Mouse (Mus musculus) bone marrow, adult 2 months (tissue): ENCODE measurements around the gene Golt1a. TPM values are rescaled to one million over a fixed set of nuclear protein-coding genes. Genes with fewer than 3 reads are reported as not detected.
"Not testable (repeated sequence)": the region's sequence is repeated elsewhere in the genome, so short reads cannot be mapped to it uniquely, and the experiment has no call there.

Experiments
- H3K27ac ChIP-seq: fragments of 200-500 bp; 2 replicates; pipeline ENCODE4 v1.5.1; 2012; ENCODE audit warnings: low read depth, mild to moderate bottlenecking, control low read depth, inconsistent platforms, low read length; ENCODE audit not compliant: control insufficient read depth, poor library complexity, insufficient read depth
- H3K4me1 ChIP-seq: fragments of 200-500 bp; 2 replicates; pipeline ENCODE4 v1.6.1; 2011; ENCODE audit warnings: low read length; ENCODE audit not compliant: control insufficient read depth, insufficient read depth
- H3K4me3 ChIP-seq: fragments of 200-500 bp; replicated peaks from 2 replicates; pipeline ENCODE3; 2011; ENCODE audit warnings: mild to moderate bottlenecking, low read depth, low read length, control low read depth; ENCODE audit not compliant: control insufficient read depth
- CTCF ChIP-seq: fragments of 200-500 bp; IDR thresholded peaks from 2 replicates; pipeline ENCODE4 v1.5.1; 2011; ENCODE audit warnings: low read length, control low read depth; ENCODE audit not compliant: control insufficient read depth, insufficient read depth
- POLR2A ChIP-seq: fragments of 200-500 bp; IDR thresholded peaks from 2 replicates; pipeline ENCODE4 v1.6.1; 2011; ENCODE audit warnings: low read depth, mild to moderate bottlenecking, control low read depth, low read length, borderline replicate concordance; ENCODE audit not compliant: control insufficient read depth
- whole genome bisulfite sequencing: fragments of 180-500 bp; shearing (Covaris S2); methylation state at CpG from one replicate; pipeline ENCODE4 v1.1.7; 2018; 5-methylcytosine and 5-hydroxymethylcytosine counted together
- polyA plus RNA-seq: library from polyadenylated mRNA; stranded (reverse); fragments of >200 nt; gene quantifications from 2 replicates; pipeline ENCODE4 v1.2.4, GENCODE M21; 2011; ENCODE audit warnings: low replicate concordance; ENCODE audit not compliant: missing spikeins, insufficient read depth, insufficient read length

Gene Golt1a
- polyA plus RNA-seq, 1 experiment, result not detected

DNA sequence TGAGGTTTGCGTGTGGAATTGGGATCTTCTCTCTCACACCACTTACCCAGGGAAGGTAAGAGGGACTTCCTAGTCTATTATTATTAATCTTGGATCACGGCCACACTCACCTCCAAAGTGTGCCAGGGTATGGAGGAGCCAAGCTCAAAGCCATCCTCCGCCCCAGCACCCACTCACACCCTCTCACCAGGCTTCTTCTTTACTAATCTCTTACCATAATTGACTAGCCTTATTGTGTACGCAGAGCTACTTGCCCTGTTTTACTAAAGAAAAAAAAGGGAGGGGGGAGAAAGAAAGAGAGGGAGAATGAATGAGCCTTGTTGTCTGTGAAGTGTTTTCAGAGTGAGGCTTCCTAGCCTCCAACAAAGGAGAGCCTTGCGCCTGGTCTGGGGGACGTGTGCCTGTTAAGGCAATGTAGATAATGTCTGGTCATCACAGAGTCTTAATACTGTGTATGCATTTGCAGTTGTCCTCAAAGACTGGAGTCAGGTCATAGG, 18.7 kb downstream of the Golt1a start:
- TF ChIP-seq CTCF (no peak), POLR2A (no peak)
- H3K4me3 ChIP-seq, result no peak overlapping the region
- 83% methylated on average over 6 of the region's 6 CpGs for WGBS

GRCm38 (mm10) chr1:133328896-133329637, 19.5 kb downstream of the Golt1a start:
- WGBS, result 10% methylated on average over 34 of the region's 34 CpGs
- Histone ChIP-seq H3K4me1 (no peaks in the 10 kb centered on the region), H3K27ac (no peak overlapping the region), H3K4me3 (no peak overlapping the region)
- no peak for TF ChIP-seq CTCF
- no peak for TF ChIP-seq POLR2A

More for the DNA sequence above, 18.7 kb downstream of the Golt1a start:
- Histone ChIP-seq H3K4me1 (no peaks in the 10 kb centered on the region), H3K27ac (no peak overlapping the region)

GRCm38 (mm10) chr1:133329638-133329964, 20.0 kb downstream of the Golt1a start:
- TF ChIP-seq CTCF, result no peak
- TF ChIP-seq POLR2A, result no peak
- H3K4me3 ChIP-seq, result no peak overlapping the region
- no peak overlapping the region for H3K27ac ChIP-seq
- 23% methylated on average over 7 of the region's 7 CpGs for WGBS
- H3K4me1 ChIP-seq, result no peaks in the 10 kb centered on the region

DNA sequence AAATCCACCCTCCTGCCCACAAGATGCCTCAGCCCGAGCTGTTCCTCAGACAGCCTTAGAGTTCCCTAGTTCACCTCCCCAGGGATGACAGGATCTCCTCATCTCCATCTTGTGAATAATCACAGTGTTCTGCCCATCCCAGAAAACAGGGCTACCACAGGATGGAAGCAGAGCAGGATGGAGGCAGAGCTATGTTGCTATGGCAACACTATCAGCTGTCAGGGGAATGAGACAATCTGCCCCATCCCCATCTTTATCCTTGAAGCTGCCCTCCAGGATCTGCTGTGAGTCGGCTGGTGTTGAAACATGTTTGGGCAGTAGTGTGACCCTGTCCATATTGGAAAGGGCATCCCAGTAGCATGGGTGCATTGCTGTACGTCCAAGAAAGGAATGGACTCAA, 21.5 kb downstream of the Golt1a start:
- Histone ChIP-seq H3K27ac (no peak overlapping the region), H3K4me3 (no peak overlapping the region), H3K4me1 (no peaks in the 10 kb centered on the region)
- TF ChIP-seq POLR2A (no peak), CTCF (no peak)
- 63% methylated on average over 3 of the region's 3 CpGs for WGBS

DNA sequence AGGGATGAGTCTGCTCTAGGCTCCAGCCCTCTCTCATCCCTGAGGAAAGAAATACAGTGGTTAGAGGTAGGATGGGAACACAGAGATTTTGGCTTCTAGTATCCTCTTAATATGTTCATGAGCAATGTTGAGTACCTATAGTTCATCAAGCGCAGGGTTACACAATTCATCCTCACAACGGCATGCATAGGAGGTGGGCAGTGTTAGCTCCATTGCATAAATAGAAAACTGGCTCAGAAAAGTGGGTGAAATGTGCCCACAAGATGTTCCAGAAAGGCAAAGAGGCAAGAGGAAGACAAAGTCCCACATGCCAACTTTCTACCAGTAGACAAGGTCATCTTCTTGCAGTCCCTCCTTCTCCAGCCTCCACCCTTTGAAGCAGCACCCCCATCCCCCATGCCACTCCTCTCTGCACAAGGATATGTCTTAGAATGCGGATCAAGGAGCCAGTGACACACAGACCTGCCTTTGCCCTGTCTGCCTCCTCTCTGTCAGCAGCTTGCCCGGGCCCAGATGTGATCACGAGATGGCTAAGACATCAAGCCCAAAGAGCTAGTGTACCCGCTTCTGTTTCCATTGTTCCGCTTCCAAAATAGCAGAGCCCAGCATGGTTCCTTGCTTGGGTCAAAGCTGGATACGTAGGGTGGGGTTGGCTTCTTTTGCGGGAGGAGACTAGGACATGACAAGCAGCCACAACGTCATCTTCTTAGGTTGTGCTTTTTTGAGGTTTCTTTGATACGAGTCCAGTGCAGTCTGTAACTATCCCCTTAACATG, 23.2 kb downstream of the Golt1a start:
- Histone ChIP-seq H3K27ac (no peak overlapping the region), H3K4me3 (no peak overlapping the region), H3K4me1 (no peaks in the 10 kb centered on the region)
- 81% methylated on average over 11 of the region's 11 CpGs for WGBS
- TF ChIP-seq POLR2A (no peak), CTCF (no peak)

DNA sequence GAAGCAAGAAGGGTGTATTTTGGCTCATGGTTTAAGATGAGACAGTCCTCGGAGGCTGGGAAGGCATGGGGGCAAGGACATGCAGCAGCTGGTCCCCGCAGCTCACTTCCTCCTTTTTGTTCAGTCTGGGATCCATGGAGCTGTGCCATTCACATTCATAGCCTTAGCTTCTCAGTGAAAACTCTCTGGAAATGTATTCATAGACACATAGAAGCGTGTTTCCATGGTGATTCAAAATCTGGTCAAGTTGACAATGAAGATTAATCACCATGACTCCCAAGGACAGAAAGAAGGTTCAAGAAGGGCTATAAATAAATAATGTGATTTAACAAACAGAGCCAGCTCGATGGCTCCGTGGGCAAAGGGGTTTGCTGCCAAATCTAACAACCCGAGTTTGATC, 24.3 kb downstream of the Golt1a start:
- TF ChIP-seq CTCF (no peak), POLR2A (no peak)
- Histone ChIP-seq H3K4me3 (no peak overlapping the region), H3K27ac (no peak overlapping the region), H3K4me1 (no peaks in the 10 kb centered on the region)
- 72% methylated on average over 6 of the region's 6 CpGs for whole genome bisulfite sequencing

DNA sequence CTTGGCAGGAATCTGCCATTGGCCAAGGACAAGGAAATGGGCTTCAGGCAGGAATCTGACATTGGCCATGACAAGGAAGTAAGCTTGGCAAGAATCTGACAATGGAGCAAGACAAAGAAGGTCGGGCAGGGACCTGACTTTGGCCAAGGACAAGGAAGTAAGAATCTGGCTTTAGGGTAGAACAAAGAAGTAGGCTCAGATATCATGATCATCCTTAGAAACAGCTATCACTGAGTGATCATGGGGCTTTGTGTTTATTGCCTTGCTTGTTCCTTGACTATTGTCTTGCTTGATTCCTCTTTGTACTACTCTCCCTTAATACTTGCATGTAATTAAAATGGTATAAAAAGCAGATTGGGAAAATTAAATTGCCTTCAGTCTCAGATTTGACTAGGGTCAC, 30.8 kb downstream of the Golt1a start:
- H3K4me3 ChIP-seq, H3K27ac ChIP-seq, H3K4me1 ChIP-seq: not testable (repeated sequence)
- 44% methylated on average over 1 of the region's 1 CpGs for WGBS

- H3K4me1 ChIP-seq, result peaks cover 3% of the 10 kb centered on the region
- no peak overlapping the region for H3K27ac ChIP-seq
- WGBS, result 86% methylated on average over 2 of the region's 2 CpGs
- TF ChIP-seq CTCF (no peak), POLR2A (no peak)
- H3K4me3 ChIP-seq, result no peak overlapping the region
Measured at GRCm38 (mm10) chr1:133344357-133344756, 34.8 kb downstream of the Golt1a start.
